Mouse (Mus musculus) stomach, postnatal 0 days (tissue): ENCODE results near the gene Abca13.

Experiments used
- CTCF ChIP-seq: IDR thresholded peaks from 2 replicates; pipeline ENCODE4 v1.5.1; 2016; ENCODE audit warnings: antibody characterized with exemption, low read depth, mild to moderate bottlenecking, moderate library complexity
- EP300 ChIP-seq: optimal IDR thresholded peaks from 2 replicates; pipeline ENCODE3; 2016; ENCODE audit warnings: antibody characterized with exemption

DNA sequence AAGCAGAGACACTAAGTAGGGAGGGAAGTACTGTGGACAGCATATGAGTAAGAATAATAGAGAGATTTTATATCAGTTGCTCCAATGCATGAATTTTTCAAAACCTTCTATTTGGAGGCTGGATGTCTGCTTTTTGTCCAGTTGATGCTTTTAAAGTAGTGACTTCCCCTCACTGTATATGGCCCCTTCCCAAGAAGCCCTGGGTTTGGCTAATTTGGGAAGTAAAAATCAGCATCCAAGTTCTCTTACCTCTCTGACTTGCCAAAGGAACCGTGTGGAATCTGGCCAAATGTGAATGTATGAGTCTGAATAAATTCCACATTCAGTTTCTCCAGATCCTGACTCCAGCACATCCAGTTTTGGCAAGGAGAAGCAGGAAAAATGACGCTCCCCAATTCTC is 228.5 kb downstream of the Abca13 start:
- TF ChIP-seq EP300 (no peak), CTCF (no peak)
